Comparison of ENCODE assay signal across 32 mouse cellular contexts in genomic region chr4:55765780-55766179, GRCm38 (mm10).
"Had no signal": no experiment of that assay in that cellular context is flagged by ENCODE, and none has a peak within 500 bp of the region (broad histone marks: within the 10 kb centered on the region; RNA-seq: fewer than 3 reads in every experiment).

No protein-coding gene starts in this region.

- H3K27me3 ChIP-seq: heart, embryonic 15.5 days; hindbrain, embryonic 12.5 days; hindbrain, embryonic 13.5 days; hindbrain, embryonic 15.5 days; intestine, embryonic 15.5 days; kidney, embryonic 15.5 days had no signal

- H3K9ac ChIP-seq: heart, embryonic 15.5 days; hindbrain, embryonic 12.5 days; hindbrain, embryonic 13.5 days; hindbrain, embryonic 14.5 days; hindbrain, embryonic 15.5 days; intestine, embryonic 15.5 days; kidney, embryonic 15.5 days had no signal

- ATAC-seq: hindbrain, embryonic 16.5 days; hindbrain, postnatal 0 days; inflammation-experienced regulatory T-cells, adult 6 months; intestine, embryonic 15.5 days; intestine, embryonic 16.5 days; intestine, postnatal 0 days had no signal

- H3K27ac ChIP-seq: heart, embryonic 15.5 days; hindbrain, embryonic 10.5 days; hindbrain, embryonic 12.5 days; hindbrain, embryonic 13.5 days; hindbrain, embryonic 14.5 days; hindbrain, embryonic 15.5 days; hindbrain, postnatal 0 days; intestine, embryonic 15.5 days; kidney, embryonic 15.5 days; kidney, postnatal 0 days; layer of hippocampus, adult 2 months; left cerebral cortex, adult 2 months had no signal

- H3K4me3 ChIP-seq: heart, embryonic 15.5 days; hindbrain, embryonic 10.5 days; hindbrain, embryonic 12.5 days; hindbrain, embryonic 13.5 days; hindbrain, embryonic 15.5 days; intestine, embryonic 15.5 days; kidney, embryonic 15.5 days; layer of hippocampus, adult 2 months; left cerebral cortex, adult 2 months had no signal

- H3K4me2 ChIP-seq: heart, embryonic 15.5 days; hindbrain, embryonic 12.5 days; hindbrain, embryonic 13.5 days; hindbrain, embryonic 14.5 days; hindbrain, embryonic 15.5 days; intestine, embryonic 15.5 days; kidney, embryonic 15.5 days had no signal

- H3K36me3 ChIP-seq: heart, embryonic 15.5 days; hindbrain, embryonic 10.5 days; hindbrain, embryonic 12.5 days; hindbrain, embryonic 13.5 days; hindbrain, embryonic 15.5 days; intestine, embryonic 15.5 days; kidney, embryonic 15.5 days had no signal

- DNase-seq: heart, postnatal 10 days; heart, postnatal 14 days; heart, postnatal 36 days; heart, postnatal 4 days; kidney, adult 11 months; kidney, adult 18-20 months; kidney, adult 2 months; kidney, adult 8-10 months; kidney, adult 9 months; kidney, postnatal 10 days; kidney, postnatal 14 days; kidney, postnatal 25 days; kidney, postnatal 36 days; kidney, postnatal 4 days; layer of hippocampus, adult 9-11 months; layer of hippocampus, postnatal 36 days had no signal

- H3K4me1 ChIP-seq: heart, embryonic 15.5 days; hindbrain, embryonic 10.5 days; hindbrain, embryonic 12.5 days; hindbrain, embryonic 13.5 days; hindbrain, embryonic 15.5 days; intestine, embryonic 15.5 days; kidney, embryonic 15.5 days had no signal

- H3K9me3 ChIP-seq: heart, embryonic 15.5 days; hindbrain, embryonic 10.5 days; hindbrain, embryonic 12.5 days; hindbrain, embryonic 13.5 days; hindbrain, embryonic 15.5 days; intestine, embryonic 15.5 days; kidney, embryonic 15.5 days had no signal
